Mouse (Mus musculus) regulatory T cell (primary cell): ENCODE measurements at regions not wholly inside any gene's neighbourhood (a gene's known extent, or its start where the extent isn't known, plus 50 kb on each side); places are given as distances from the start of the nearest gene placed in this dataset.

Experiments used
- in situ Hi-C: fragments of 300-600 bp; cut with MboI, MseI; formaldehyde crosslinking; loops from one replicate; pipeline ENCODE4 v1.15.1; 2025; ENCODE audit warnings: high pct_unique_total_duplicates

GRCm38 (mm10) chr14:35906313-35906712 lies 94.5 kb upstream of the 4930596D02Rik start:
- in situ Hi-C loops = no loop called here

GRCm38 (mm10) chr14:35884658-35885273 lies 73.0 kb upstream of the 4930596D02Rik start:
- in situ Hi-C loops = no loop called here

- in situ Hi-C loops = loop anchor here (10.0 kb wide), 1 partner anchor 1141 kb away; no protein-coding TSS in a partner anchor
These were observed 62.5 kb upstream of the 4930596D02Rik start for GRCm38 (mm10) chr14:35874265-35874664.
